Mouse (Mus musculus) forebrain, embryonic 10.5 days (tissue): ENCODE measurements around the gene Metap1d. TPM values are rescaled to one million over a fixed set of nuclear protein-coding genes. Genes with fewer than 3 reads are reported as not detected.

ENCODE experiments used
- DNase-seq: peaks from one replicate; pipeline ENCODE4 v3.0.0-alpha.2; 2017; ENCODE audit warnings: low spot score; ENCODE audit errors: extremely low spot score
- H3K27ac ChIP-seq: fragments of 300-500 bp; sonication (generic); 2 replicates; pipeline ENCODE4 v1.5.1; 2016; ENCODE audit warnings: mild to moderate bottlenecking
- H3K27me3 ChIP-seq: fragments of 300-500 bp; sonication (generic); 2 replicates; pipeline ENCODE4 v1.6.1; 2016; ENCODE audit warnings: mild to moderate bottlenecking; ENCODE audit not compliant: poor library complexity, severe bottlenecking
- H3K36me3 ChIP-seq: fragments of 300-500 bp; sonication (generic); replicated peaks from 2 replicates; pipeline ENCODE4 v1.6.1; 2016; ENCODE audit warnings: mild to moderate bottlenecking, moderate library complexity
- H3K4me1 ChIP-seq: fragments of 300-500 bp; sonication (generic); 2 replicates; pipeline ENCODE4 v1.6.1; 2016
- H3K4me3 ChIP-seq: fragments of 300-500 bp; sonication (generic); 2 replicates; pipeline ENCODE4 v1.5.1; 2016; ENCODE audit warnings: mild to moderate bottlenecking, moderate library complexity
- H3K9me3 ChIP-seq: fragments of 300-500 bp; sonication (generic); 2 replicates; pipeline ENCODE4 v1.6.1; 2016; ENCODE audit warnings: mild to moderate bottlenecking, moderate library complexity
- WGBS: fragments of 180-500 bp; shearing (Covaris S2); methylation state at CpG from one replicate; pipeline ENCODE4 v1.1.7; 2016; 5-methylcytosine and 5-hydroxymethylcytosine counted together
- polyA plus RNA-seq: library from polyadenylated mRNA; unstranded; fragments of >200 nt; fragmentation: Nextera tagmentation; extraction: Ambion mirVana; gene quantifications from 2 replicates; pipeline ENCODE4 v1.2.1, GENCODE M21; 2016

The Metap1d gene
- polyA plus RNA-seq, 1 experiment from 2014 or later = 27.9 TPM

- peak; percentile 65 for DNase-seq
- 4% methylated on average over 7 of the region's 7 CpGs for WGBS
- H3K27ac ChIP-seq = peak overlapping the region; percentile 82
Measured at GRCm38 (mm10) chr2:71479917-71480316, 26.8 kb downstream of the Metap1d start.

GRCm38 (mm10) chr2:71481825-71482224 is 28.7 kb downstream of the Metap1d start:
- peaks cover 44% of the 10 kb centered on the region for H3K4me1 ChIP-seq
- no peak overlapping the region for H3K4me3 ChIP-seq
- H3K36me3 ChIP-seq = peaks cover 5% of the 10 kb centered on the region; the same call in 1 of the 2 replicates
- no peak overlapping the region for H3K27ac ChIP-seq
- DNase-seq = no peak
- WGBS = 87% methylated on average over 6 of the region's 6 CpGs
- peaks cover 5% of the 10 kb centered on the region; the same call in 1 of the 2 replicates for H3K9me3 ChIP-seq
- H3K27me3 ChIP-seq = no peaks in the 10 kb centered on the region

More at GRCm38 (mm10) chr2:71479917-71480316, 26.8 kb downstream of the Metap1d start:
- Histone ChIP-seq H3K36me3 (peaks cover 5% of the 10 kb centered on the region; the same call in 1 of the 2 replicates), H3K4me3 (peak overlapping the region; percentile 27; the same call in 1 of the 2 replicates), H3K27me3 (no peaks in the 10 kb centered on the region), H3K9me3 (peaks cover 5% of the 10 kb centered on the region; the same call in 1 of the 2 replicates), H3K4me1 (peaks cover 52% of the 10 kb centered on the region)

GRCm38 (mm10) chr2:71483046-71483716 is 30.1 kb downstream of the Metap1d start:
- DNase-seq = no peak
- no peaks in the 10 kb centered on the region for H3K9me3 ChIP-seq
- H3K27me3 ChIP-seq = no peaks in the 10 kb centered on the region
- no peaks in the 10 kb centered on the region for H3K36me3 ChIP-seq
- H3K4me3 ChIP-seq = no peak overlapping the region
- WGBS = 63% methylated on average over 10 of the region's 10 CpGs
- peak overlapping the region; percentile 40 for H3K27ac ChIP-seq
- H3K4me1 ChIP-seq = peaks cover 44% of the 10 kb centered on the region

GRCm38 (mm10) chr2:71483717-71484066 is 30.6 kb downstream of the Metap1d start:
- Histone ChIP-seq H3K36me3 (no peaks in the 10 kb centered on the region), H3K27ac (peak overlapping the region; percentile 40), H3K4me3 (no peak overlapping the region), H3K9me3 (no peaks in the 10 kb centered on the region), H3K4me1 (peaks cover 44% of the 10 kb centered on the region), H3K27me3 (no peaks in the 10 kb centered on the region)
- DNase-seq = no peak
- 35% methylated on average over 5 of the region's 5 CpGs for WGBS

GRCm38 (mm10) chr2:71491295-71491694 is 38.2 kb downstream of the Metap1d start:
- no peaks in the 10 kb centered on the region for H3K27me3 ChIP-seq
- DNase-seq = no peak
- H3K27ac ChIP-seq = no peak overlapping the region
- no peak overlapping the region for H3K4me3 ChIP-seq
- peaks cover 16% of the 10 kb centered on the region for H3K4me1 ChIP-seq
- no peaks in the 10 kb centered on the region for H3K36me3 ChIP-seq
- no peaks in the 10 kb centered on the region for H3K9me3 ChIP-seq

- no peaks in the 10 kb centered on the region for H3K9me3 ChIP-seq
- no peak overlapping the region for H3K4me3 ChIP-seq
- no peak overlapping the region for H3K27ac ChIP-seq
- peaks cover 16% of the 10 kb centered on the region for H3K4me1 ChIP-seq
- DNase-seq = no peak
- no peaks in the 10 kb centered on the region for H3K27me3 ChIP-seq
- WGBS = 89% methylated on average over 12 of the region's 12 CpGs
- no peaks in the 10 kb centered on the region for H3K36me3 ChIP-seq
Measured at GRCm38 (mm10) chr2:71493161-71493683, 40.1 kb downstream of the Metap1d start.

- WGBS = 63% methylated on average over 10 of the region's 10 CpGs
- Histone ChIP-seq H3K4me3 (no peak overlapping the region), H3K27me3 (no peaks in the 10 kb centered on the region), H3K4me1 (peaks cover 24% of the 10 kb centered on the region), H3K36me3 (no peaks in the 10 kb centered on the region), H3K9me3 (no peaks in the 10 kb centered on the region), H3K27ac (no peak overlapping the region)
- DNase-seq = no peak
Measured at GRCm38 (mm10) chr2:71494503-71494902, 41.4 kb downstream of the Metap1d start.

GRCm38 (mm10) chr2:71494971-71495370 is 41.9 kb downstream of the Metap1d start:
- no peak overlapping the region for H3K27ac ChIP-seq
- 45% methylated on average over 4 of the region's 4 CpGs for WGBS
- no peaks in the 10 kb centered on the region for H3K9me3 ChIP-seq
- H3K4me1 ChIP-seq = peaks cover 29% of the 10 kb centered on the region
- no peak overlapping the region for H3K4me3 ChIP-seq
- DNase-seq = no peak
- H3K36me3 ChIP-seq = no peaks in the 10 kb centered on the region
- no peaks in the 10 kb centered on the region for H3K27me3 ChIP-seq

- Histone ChIP-seq H3K4me1 (peaks cover 43% of the 10 kb centered on the region), H3K9me3 (no peaks in the 10 kb centered on the region), H3K27me3 (no peaks in the 10 kb centered on the region), H3K27ac (no peak overlapping the region), H3K36me3 (no peaks in the 10 kb centered on the region), H3K4me3 (no peak overlapping the region)
- DNase-seq = no peak
- 63% methylated on average over 5 of the region's 5 CpGs for WGBS
Measured at GRCm38 (mm10) chr2:71497175-71497574, 44.1 kb downstream of the Metap1d start.

- Histone ChIP-seq H3K36me3 (no peaks in the 10 kb centered on the region), H3K9me3 (no peaks in the 10 kb centered on the region), H3K4me1 (peaks cover 35% of the 10 kb centered on the region), H3K4me3 (no peak overlapping the region), H3K27ac (peak overlapping the region; percentile 51; the same call in 1 of the 2 replicates), H3K27me3 (no peaks in the 10 kb centered on the region)
- DNase-seq = no peak
- 71% methylated on average over 16 of the region's 16 CpGs for WGBS
Measured at GRCm38 (mm10) chr2:71499276-71500230, 46.5 kb downstream of the Metap1d start.

GRCm38 (mm10) chr2:71504852-71505251 is 51.8 kb downstream of the Metap1d start:
- no peak overlapping the region for H3K27ac ChIP-seq
- H3K27me3 ChIP-seq = no peaks in the 10 kb centered on the region
- 0 out of 2 replicates have a peak, but pooled peaks cover 4% of the 10 kb centered on the region for H3K36me3 ChIP-seq
- H3K4me1 ChIP-seq = peaks cover 26% of the 10 kb centered on the region
- H3K4me3 ChIP-seq = no peak overlapping the region
- WGBS = 90% methylated on average over 9 of the region's 9 CpGs
- H3K9me3 ChIP-seq = no peaks in the 10 kb centered on the region
- DNase-seq = no peak

- no peak for DNase-seq
- peaks cover 19% of the 10 kb centered on the region for H3K27me3 ChIP-seq
- H3K9me3 ChIP-seq = no peaks in the 10 kb centered on the region
- H3K4me3 ChIP-seq = no peak overlapping the region
- H3K36me3 ChIP-seq = 0 out of 2 replicates have a peak, but pooled peaks cover 4% of the 10 kb centered on the region
- H3K4me1 ChIP-seq = peaks cover 30% of the 10 kb centered on the region
- 95% methylated on average over 7 of the region's 7 CpGs for WGBS
- no peak overlapping the region for H3K27ac ChIP-seq
Measured at GRCm38 (mm10) chr2:71511209-71511608, 58.1 kb downstream of the Metap1d start.
